Mouse (Mus musculus): Measurements from ENCODE around the gene Usp47.

GRCm38 (mm10) chr7:112022506-112023149 is 676 bp upstream of the Usp47 start:
- TF ChIP-seq CTCF (IDR thresholded peaks at IDR 0.05; ENCODE audit: low read depth) = no peak
- no peak for TF ChIP-seq EP300 (optimal IDR thresholded peaks at IDR 0.05)

All from stomach, postnatal 0 days (tissue).